Mouse (Mus musculus) ES-E14 (cell line): ENCODE measurements around the gene Bicdl1. TPM values are rescaled to one million over a fixed set of nuclear protein-coding genes. Genes with fewer than 3 reads are reported as not detected.

ENCODE experiments used
- DNase-seq: peaks from one replicate; pipeline ENCODE4 v3.0.0-alpha.2; 2013; ENCODE audit warnings: low read depth, low spot score
- H3K27ac ChIP-seq: 2 replicates; pipeline ENCODE4 v1.5.1; 2012; ENCODE audit warnings: low read depth, mild to moderate bottlenecking, low read length, moderate library complexity, mixed read lengths; ENCODE audit not compliant: poor library complexity, insufficient read depth, severe bottlenecking
- H3K36me3 ChIP-seq: 2 replicates; pipeline ENCODE4 v1.6.1; 2012; ENCODE audit warnings: mild to moderate bottlenecking, low read length, moderate library complexity, mixed read lengths; ENCODE audit not compliant: control insufficient read depth, poor library complexity, insufficient read depth, severe bottlenecking
- H3K4me1 ChIP-seq, 2 experiments: fragments of 150-350 bp in 1 of 2; sonication (generic) in 1 of 2; 2 replicates each; pipeline ENCODE4 v1.6.1; 2012; ENCODE audit warnings: low read length in 2 of 2, mild to moderate bottlenecking in 1 of 2, mixed read lengths in 1 of 2; ENCODE audit not compliant: control insufficient read depth in 2 of 2, insufficient read depth in 2 of 2, poor library complexity in 1 of 2
- H3K4me3 ChIP-seq, 2 experiments: fragments of 150-350 bp in 1 of 2; sonication (generic) in 1 of 2; 2 replicates each; pipeline ENCODE4 v1.5.1; 2012; ENCODE audit warnings: low read length in 2 of 2, low read depth in 1 of 2, mild to moderate bottlenecking in 1 of 2, mixed read lengths in 1 of 2; ENCODE audit not compliant: insufficient read depth in 1 of 2, poor library complexity in 1 of 2, severe bottlenecking in 1 of 2
- H3K9ac ChIP-seq: 2 replicates; pipeline ENCODE4 v1.6.1; 2012; ENCODE audit warnings: low read depth, mild to moderate bottlenecking, low read length, mixed read lengths; ENCODE audit not compliant: poor library complexity, insufficient read depth, severe bottlenecking
- H3K9me3 ChIP-seq: fragments of 150-350 bp; sonication (generic); 2 replicates; pipeline ENCODE4 v1.6.1; 2012; ENCODE audit warnings: low read depth, mild to moderate bottlenecking, low read length; ENCODE audit not compliant: control insufficient read depth, insufficient read depth
- CHD2 ChIP-seq: IDR thresholded peaks from 2 replicates; pipeline ENCODE4 v1.6.1; 2014; ENCODE audit warnings: mild to moderate bottlenecking, low read depth, low read length, inconsistent platforms
- HCFC1 ChIP-seq: IDR thresholded peaks from 2 replicates; pipeline ENCODE4 v1.6.1; 2012; ENCODE audit warnings: low read length, inconsistent platforms, borderline replicate concordance; ENCODE audit not compliant: insufficient read depth
- MAFK ChIP-seq: IDR thresholded peaks from 2 replicates; pipeline ENCODE4 v1.6.1; 2014; ENCODE audit warnings: mild to moderate bottlenecking, low read depth, low read length, inconsistent platforms; ENCODE audit not compliant: insufficient read depth
- ZC3H11A ChIP-seq: IDR thresholded peaks from 2 replicates; pipeline ENCODE4 v1.6.1; 2012; ENCODE audit warnings: low read depth, mild to moderate bottlenecking, inconsistent platforms, low read length, borderline replicate concordance
- ZNF384 ChIP-seq: IDR thresholded peaks from 2 replicates; pipeline ENCODE4 v1.6.1; 2012; ENCODE audit warnings: low read depth, low read length, inconsistent platforms
- in situ Hi-C, 2 experiments: fragments of 600-800 bp; cut with MboI; formaldehyde crosslinking; loops; one replicate each; pipeline ENCODE4 v1.15.1; 2025; ENCODE audit warnings: low sequenced_read_pairs in 2 of 2, inconsistent platforms in 1 of 2; ENCODE audit not compliant: unreplicated experiment in 2 of 2
- total RNA-seq: library from RNA; depleted of rRNA; stranded (reverse); fragments of 300-350 nt; gene quantifications from 2 replicates; pipeline ENCODE4 v1.2.3, GENCODE M21; 2012

The Bicdl1 gene
- total RNA-seq, 1 experiment, result 18.5 TPM

- TF ChIP-seq HCFC1 (no peak), ZNF384 (no peak), ZC3H11A (no peak), MAFK (no peak), CHD2 (no peak)
- Histone ChIP-seq H3K9me3 (no peaks in the 10 kb centered on the region), H3K4me1 (no peaks in the 10 kb centered on the region), H3K36me3 (no peaks in the 10 kb centered on the region; the same call in 1 of the 2 replicates), H3K27ac (no peak overlapping the region), H3K4me3 (no peak overlapping the region), H3K9ac (no peak overlapping the region)
- DNase-seq, result no peak
- in situ Hi-C loops, result no loop called here
Measured at GRCm38 (mm10) chr5:115669974-115670373, 61.4 kb downstream of the Bicdl1 start.

- H3K27ac ChIP-seq, result no peak overlapping the region
- no peak overlapping the region for H3K4me3 ChIP-seq
- DNase-seq, result no peak
- H3K9ac ChIP-seq, result no peak overlapping the region
- H3K36me3 ChIP-seq, result no peaks in the 10 kb centered on the region; the same call in 1 of the 2 replicates
- no peaks in the 10 kb centered on the region for H3K4me1 ChIP-seq
- no peaks in the 10 kb centered on the region for H3K9me3 ChIP-seq
- TF ChIP-seq ZC3H11A (no peak), HCFC1 (no peak), CHD2 (no peak), MAFK (no peak), ZNF384 (no peak)
- in situ Hi-C loops, result no loop called here
Measured at GRCm38 (mm10) chr5:115668986-115669385, 62.4 kb downstream of the Bicdl1 start.

GRCm38 (mm10) chr5:115667894-115668293 lies 63.5 kb downstream of the Bicdl1 start:
- in situ Hi-C loops, result no loop called here
- no peak overlapping the region for H3K27ac ChIP-seq

GRCm38 (mm10) chr5:115667210-115667609 lies 64.2 kb downstream of the Bicdl1 start:
- DNase-seq, result no peak
- Histone ChIP-seq H3K4me1 (no peaks in the 10 kb centered on the region), H3K27ac (no peak overlapping the region), H3K9me3 (no peaks in the 10 kb centered on the region), H3K4me3 (no peak overlapping the region), H3K36me3 (peaks cover 2% of the 10 kb centered on the region; the same call in 1 of the 2 replicates), H3K9ac (no peak overlapping the region)
- TF ChIP-seq CHD2 (no peak), ZC3H11A (no peak), MAFK (no peak), ZNF384 (no peak), HCFC1 (no peak)
- in situ Hi-C loops, result no loop called here

More at GRCm38 (mm10) chr5:115667894-115668293, 63.5 kb downstream of the Bicdl1 start:
- H3K4me1 ChIP-seq, result no peaks in the 10 kb centered on the region
- no peaks in the 10 kb centered on the region; the same call in 1 of the 2 replicates for H3K36me3 ChIP-seq
- TF ChIP-seq CHD2 (no peak), ZNF384 (no peak), HCFC1 (no peak), MAFK (0 out of 2 replicates have a peak, but pooled peaks have one; percentile 2), ZC3H11A (no peak)
- no peak overlapping the region for H3K4me3 ChIP-seq
- H3K9me3 ChIP-seq, result no peaks in the 10 kb centered on the region
- DNase-seq, result no peak
- no peak overlapping the region for H3K9ac ChIP-seq
